Mouse (Mus musculus) heart, postnatal 10 days (tissue): ENCODE results near the gene Purb. TPM values are rescaled to one million over a fixed set of nuclear protein-coding genes. Genes with fewer than 3 reads are reported as not detected.

ENCODE experiments used
- DNase-seq, 2 experiments: peaks; one replicate each; pipeline ENCODE4 v3.0.0; 2021
- intact Hi-C: fragments of 180-260 bp; cut with DNase I; formaldehyde crosslinking; loops from one replicate; pipeline ENCODE4 v1.15.1; 2025
- total RNA-seq, 2 experiments: library from RNA; stranded (reverse); gene quantifications; 2 replicates each; pipeline ENCODE4 v1.2.3; 2021

Purb gene
- 10 to 100 TPM; 70.5 to 74.0 TPM for total RNA-seq

- intact Hi-C loops: no loop called here
- peak; percentile 92 to 94 for DNase-seq
Observed at GRCm38 (mm10) chr11:6475867-6476484, at the start of gene Purb. TSS of gene Purb (minus strand) at chr11:6475917.

DNA sequence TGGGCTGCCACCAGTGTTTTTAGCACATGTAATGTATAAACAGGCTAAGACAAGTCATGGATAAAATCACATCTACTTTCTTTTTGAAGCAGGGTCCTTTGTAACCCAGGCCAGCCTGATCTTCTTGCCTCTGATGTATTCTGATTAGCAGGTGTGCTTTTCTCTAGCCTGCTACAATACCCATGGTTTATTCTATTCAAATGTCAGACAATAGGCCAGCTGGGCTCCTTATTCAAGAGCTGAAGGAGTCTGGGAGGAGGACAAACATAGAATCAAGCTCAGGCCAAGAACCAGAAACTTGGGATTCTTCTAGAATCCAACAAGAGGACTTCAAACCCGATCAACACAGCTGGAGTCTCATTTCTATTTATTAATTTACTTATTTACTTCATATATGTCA, 49.5 kb upstream of the Purb start:
- intact Hi-C loops: loop anchor here (5.0 kb wide), 1 partner anchor 102 kb away; the partner anchor contains the start of gene Tbrg4
- no peak for DNase-seq

DNA sequence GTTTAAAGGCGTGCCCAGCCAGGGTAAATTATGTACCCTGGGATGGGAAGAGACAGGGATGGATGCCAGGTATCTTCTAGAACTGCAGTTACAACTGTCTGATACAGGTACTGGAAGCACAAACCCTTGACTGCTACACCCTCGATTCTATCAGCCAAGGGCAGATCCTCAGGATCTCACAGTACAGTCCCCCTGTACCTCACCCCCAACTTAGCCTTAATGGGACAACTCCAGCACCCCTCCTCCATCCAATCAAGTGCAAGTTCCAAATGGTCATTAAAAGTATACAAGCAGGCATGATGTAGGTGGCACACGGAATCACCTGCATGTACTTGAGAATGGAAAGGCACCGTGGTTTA, 49.1 kb upstream of the Purb start:
- intact Hi-C loops: loop anchor here (5.0 kb wide), 1 partner anchor 102 kb away; the partner anchor contains the start of gene Tbrg4
- DNase-seq: no peak

DNA sequence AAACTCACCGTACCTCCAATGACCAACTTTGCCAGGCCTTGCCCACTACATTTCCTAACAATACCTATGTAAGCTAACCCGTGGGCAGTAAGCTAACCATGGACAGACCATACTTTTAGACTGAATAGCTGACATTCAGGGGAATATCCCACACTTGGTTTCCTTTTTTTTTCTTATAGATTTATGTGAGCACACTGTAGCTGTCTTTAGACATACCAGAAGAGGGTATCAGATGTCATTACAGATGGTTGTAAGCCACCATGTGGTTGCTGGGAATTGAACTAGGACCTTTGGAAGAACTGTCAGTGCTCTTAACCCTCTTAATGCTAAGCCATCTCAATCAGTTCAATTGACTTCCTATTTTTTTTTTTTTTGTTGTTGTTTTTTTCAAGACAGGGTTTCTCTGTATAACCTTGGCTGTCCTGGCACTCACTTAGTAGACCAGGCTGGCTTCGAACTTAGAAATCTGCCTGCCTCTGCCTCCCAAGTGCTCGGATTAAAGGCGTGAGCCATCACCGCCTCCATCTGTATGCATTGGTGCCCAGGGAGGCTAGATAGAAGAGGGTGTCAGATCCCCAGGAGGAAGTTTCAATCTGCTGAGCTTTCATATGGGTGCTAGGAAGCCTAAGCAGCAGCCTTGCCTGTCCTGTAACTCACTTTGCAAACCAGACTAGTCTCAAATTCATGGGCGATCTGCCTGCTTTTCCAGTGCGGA, 48.6 kb upstream of the Purb start:
- intact Hi-C loops: no loop called here

GRCm38 (mm10) chr11:6523662-6524088, 48.0 kb upstream of the Purb start:
- intact Hi-C loops: no loop called here
- DNase-seq: no peak

More for the DNA sequence above, 48.6 kb upstream of the Purb start:
- no peak for DNase-seq

GRCm38 (mm10) chr11:6522782-6523525, 47.2 kb upstream of the Purb start:
- intact Hi-C loops: no loop called here
- DNase-seq: no peak

DNA sequence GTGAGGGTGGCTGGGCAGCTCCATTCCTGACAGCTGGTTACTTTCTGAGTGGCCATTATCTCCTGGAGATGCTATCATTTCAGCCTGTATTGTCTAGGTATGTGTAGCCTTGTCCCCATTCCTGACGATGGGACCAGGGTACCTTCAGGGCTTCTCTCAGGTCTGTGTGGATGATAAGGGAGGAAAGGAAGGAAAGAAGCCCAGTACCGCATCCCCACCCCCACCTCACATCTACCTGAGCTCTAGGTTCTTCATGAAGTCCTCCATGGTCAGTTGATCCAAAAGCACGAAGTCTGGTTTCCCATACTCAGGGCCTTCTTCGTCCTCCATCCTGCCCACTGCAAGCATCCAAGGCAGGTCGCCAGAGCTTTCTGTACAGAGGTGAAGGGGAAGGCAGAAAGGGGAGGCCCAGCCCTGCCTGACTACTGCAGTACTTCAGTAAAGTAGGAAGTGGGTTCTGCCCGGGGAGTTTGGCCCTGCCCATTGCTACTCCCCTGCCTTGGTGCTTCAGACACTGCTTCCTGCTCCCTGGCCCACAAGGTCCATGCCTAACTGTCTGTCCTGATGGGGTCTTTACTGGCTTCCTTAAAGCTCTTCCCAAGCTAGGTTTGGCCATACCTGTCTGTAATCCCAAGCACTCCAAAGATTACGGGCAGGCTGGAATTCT, 44.9 kb upstream of the Purb start, which contains the start of gene Myo1g:
Gene Myo1g (minus strand): TSS at position 459 of the 667 bp plus-strand sequence.
- no peak for DNase-seq
- intact Hi-C loops: no loop called here

DNA sequence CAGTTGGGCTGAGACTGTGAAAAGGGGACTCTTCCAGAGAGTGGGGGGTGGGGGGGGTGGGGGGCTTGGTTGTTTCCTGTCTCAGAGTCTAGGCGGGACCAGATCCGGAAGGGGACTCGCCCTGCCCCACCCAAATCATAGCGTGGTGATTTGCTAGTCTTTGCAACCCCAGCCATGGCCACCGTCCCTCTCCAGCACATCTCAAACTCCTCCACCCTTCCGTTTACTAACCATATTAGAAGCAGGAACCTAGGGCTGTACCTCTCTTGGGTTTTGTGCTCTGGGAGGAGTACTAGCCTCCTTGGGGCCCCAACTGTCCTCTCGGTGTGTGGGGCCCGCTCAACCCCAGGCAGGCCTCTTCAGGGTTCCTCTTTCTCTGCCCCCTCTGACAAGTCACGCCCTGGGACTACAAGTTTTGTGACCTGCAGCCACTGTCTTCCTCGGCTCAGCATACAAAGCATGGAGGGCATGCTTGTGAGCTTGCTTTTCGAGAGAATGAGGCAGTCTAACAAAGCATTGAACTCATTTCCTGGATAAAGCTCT, 43.8 kb upstream of the Purb start:
- DNase-seq: no peak
- intact Hi-C loops: no loop called here

GRCm38 (mm10) chr11:6514837-6515236, 39.1 kb upstream of the Purb start:
- intact Hi-C loops: no loop called here
- no peak for DNase-seq

- intact Hi-C loops: no loop called here
- no peak for DNase-seq
Observed at GRCm38 (mm10) chr11:6508269-6508876, 32.7 kb upstream of the Purb start.

- intact Hi-C loops: no loop called here
- DNase-seq: no peak
Observed at GRCm38 (mm10) chr11:6506516-6506915, 30.8 kb upstream of the Purb start.

- intact Hi-C loops: no loop called here
- DNase-seq: no peak
Observed at GRCm38 (mm10) chr11:6504689-6505088, 29.0 kb upstream of the Purb start.

DNA sequence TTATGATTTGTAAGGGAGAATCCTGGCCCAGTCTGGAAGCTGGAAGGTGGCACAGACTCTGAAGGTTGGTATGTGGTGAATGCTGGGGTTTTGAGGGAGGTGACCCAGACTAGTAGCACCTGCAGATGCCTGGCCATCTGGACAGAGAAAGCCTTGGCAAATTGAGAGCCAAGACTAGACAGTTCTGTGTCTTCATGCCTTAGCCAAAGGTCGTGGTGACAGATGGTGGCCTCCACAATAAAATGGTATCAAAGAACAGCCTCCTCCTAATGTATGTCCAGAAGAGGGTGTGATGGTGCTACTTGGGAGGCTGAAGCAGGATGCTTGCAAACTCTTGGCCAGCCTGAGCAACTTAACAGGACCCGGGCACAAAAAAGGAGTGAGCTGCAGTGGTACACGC, 28.5 kb upstream of the Purb start:
- intact Hi-C loops: no loop called here
- no peak for DNase-seq

- no peak for DNase-seq
- intact Hi-C loops: no loop called here
Observed at GRCm38 (mm10) chr11:6502506-6502905, 26.8 kb upstream of the Purb start.

DNA sequence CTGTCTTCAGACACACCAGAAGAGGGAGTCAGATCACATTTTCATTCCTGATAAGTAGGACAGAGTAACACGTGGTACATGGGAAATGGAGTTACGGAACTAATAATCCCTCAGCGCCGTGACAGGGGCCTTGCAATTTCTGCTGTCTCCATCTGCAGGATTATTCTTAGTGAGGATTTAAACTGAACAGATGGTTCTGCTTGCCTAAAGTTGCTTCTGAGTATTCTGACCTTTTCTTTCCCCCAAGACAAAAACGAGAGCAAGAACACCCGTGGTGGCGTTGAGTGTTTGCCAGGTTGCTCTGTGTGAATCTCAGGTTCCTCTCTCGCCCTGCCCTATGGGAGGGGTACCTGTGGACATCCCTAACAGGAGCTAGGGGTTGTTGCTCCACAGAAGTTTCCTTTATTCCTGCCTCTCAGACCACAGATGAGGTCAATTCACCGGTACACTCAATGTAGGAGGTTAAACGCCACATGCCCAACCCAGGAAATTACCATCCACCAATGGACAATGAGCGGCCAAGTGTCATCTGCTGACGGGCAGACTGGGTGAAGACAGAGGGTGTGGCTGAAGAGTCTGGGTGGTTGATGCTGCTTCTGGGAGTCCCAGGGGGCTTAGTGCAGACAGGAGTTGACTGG, 21.7 kb upstream of the Purb start:
- no peak for DNase-seq
- intact Hi-C loops: no loop called here

- intact Hi-C loops: no loop called here
- DNase-seq: peak; percentile 47 to 58
Observed at GRCm38 (mm10) chr11:6489691-6490503, 14.2 kb upstream of the Purb start.

DNA sequence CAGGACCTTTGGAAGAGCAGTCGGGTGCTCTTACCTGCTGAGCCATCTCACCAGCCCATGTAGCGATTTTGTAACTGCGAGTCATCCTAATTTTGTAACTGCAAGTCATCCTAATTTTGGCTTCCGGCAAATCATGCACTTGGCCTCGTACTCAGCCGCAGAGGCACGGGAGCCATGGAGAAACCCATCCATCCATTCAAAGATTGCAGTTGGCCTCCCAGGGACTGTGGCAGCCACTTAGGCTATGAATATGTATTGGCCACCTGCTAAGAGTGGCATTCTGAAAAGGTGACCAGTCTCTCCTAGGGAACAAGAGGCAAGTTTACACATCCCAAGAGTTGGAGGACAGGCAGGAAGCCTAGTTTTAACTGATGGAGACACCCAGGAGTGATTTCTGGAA, 13.5 kb upstream of the Purb start:
- intact Hi-C loops: no loop called here
- no peak for DNase-seq

DNA sequence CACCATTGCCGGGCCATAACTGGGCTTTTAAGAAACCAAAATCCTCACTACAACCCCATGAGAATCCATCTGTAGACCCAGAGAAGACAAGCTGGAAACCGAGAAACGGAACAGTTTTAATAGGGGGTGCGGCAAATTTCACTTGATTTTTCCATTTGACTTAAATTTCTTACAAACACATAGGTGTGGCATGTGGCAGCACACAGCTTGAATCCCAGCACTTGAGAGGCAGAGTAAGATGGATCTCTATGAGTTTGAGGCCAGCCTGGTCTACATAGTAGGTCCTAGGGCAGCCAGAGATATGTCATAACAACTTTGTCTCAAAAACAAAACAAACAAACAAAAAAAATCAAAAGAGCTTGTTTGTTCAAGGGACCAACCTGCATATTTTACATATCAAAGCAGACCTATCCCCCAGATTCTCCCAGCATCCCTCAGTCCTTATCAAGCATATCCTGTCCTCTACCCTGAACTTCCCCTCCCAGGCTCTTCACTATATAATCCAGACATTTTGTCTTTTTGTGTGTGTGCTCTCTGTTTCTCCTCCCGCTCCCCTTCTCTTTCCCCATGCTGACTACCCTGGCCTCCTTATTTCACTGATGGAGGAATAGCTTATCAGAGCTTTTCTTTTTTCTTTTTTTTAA, 12.4 kb upstream of the Purb start:
- intact Hi-C loops: no loop called here
- no peak for DNase-seq

- no peak for DNase-seq
- intact Hi-C loops: no loop called here
Observed at GRCm38 (mm10) chr11:6487496-6487895, 11.8 kb upstream of the Purb start.
